Comparison of ENCODE assay signal across 8 mouse cellular contexts in the genomic region with DNA sequence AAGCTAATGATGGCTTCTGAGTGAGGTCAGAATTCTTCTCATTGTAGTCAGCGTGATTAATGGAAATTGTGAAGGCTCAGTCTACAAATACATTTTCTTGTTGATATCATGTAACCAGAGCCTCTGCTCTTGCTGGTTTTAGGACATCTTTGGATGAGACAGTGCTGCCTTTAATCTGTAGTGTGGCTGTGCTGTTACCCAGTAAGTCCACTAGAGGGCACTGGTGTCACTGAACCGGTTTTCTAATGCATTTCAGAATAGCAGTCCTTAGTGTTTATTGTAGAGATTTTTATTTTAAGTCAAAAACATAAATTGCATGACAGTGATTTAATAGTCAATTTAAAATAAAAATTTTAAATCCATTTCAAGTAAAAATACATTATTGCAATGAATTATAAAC. TPM values are rescaled to one million over a fixed set of nuclear protein-coding genes. Genes with fewer than 3 reads are reported as not detected.
DNase-seq lines count a peak whose midpoint lies in the region; ATAC-seq and TF ChIP-seq lines count a peak whose summit lies in the region.

No protein-coding gene starts in this region.

- no peaks in the 10 kb centered on the region for H3K27me3 ChIP-seq in heart, embryonic 10.5 days (ENCODE audit: insufficient read depth, poor library complexity, severe bottlenecking)

- TF ChIP-seq POLR2A in embryonic fibroblast, embryonic 13.5 days (IDR thresholded peaks at IDR 0.05; ENCODE audit: low read depth, low read length), result no peak

- H3K4me3 ChIP-seq in heart, embryonic 10.5 days, result no peak overlapping the region
- no peak overlapping the region for H3K4me3 ChIP-seq in embryonic fibroblast, embryonic 13.5 days (ENCODE audit: insufficient read depth, low read length)

- DNase-seq in heart, adult 8-10 months (ENCODE audit: low spot score), result peak; percentile 61
- DNase-seq in heart, embryonic 10.5 days (ENCODE audit: low spot score), result no peak
- DNase-seq in brain, adult 2 months (ENCODE audit: low read depth, low spot score), result peak; percentile 74
- DNase-seq in layer of hippocampus, adult 9-11 months, result peak; percentile 52
- peak; percentile 37 to 48 for DNase-seq in right cerebral cortex, postnatal 36 days (ENCODE audit: low spot score in 2 of 2)

- no peaks in the 10 kb centered on the region for H3K9me3 ChIP-seq in heart, embryonic 10.5 days

- 1% methylated on average over 2 of the region's 2 CpGs for WGBS in heart, embryonic 10.5 days

- TF ChIP-seq CTCF in embryonic fibroblast, embryonic 13.5 days (IDR thresholded peaks at IDR 0.05; ENCODE audit: borderline replicate concordance, insufficient read depth, low read length), result peak; percentile 25; the same call in 1 of the 2 replicates

- H3K27ac ChIP-seq in heart, embryonic 10.5 days, result no peak overlapping the region
- no peak overlapping the region for H3K27ac ChIP-seq in embryonic fibroblast, embryonic 13.5 days (ENCODE audit: insufficient read depth, low read length)

- peak; percentile 89; a peak in 3 of 4 replicates for ATAC-seq in hematopoietic stem cell, adult 5-6 weeks (replicated peaks in 1 of 2; ENCODE audit: insufficient read depth in 1 of 2, low FRiP score in 2 of 2, low TSS enrichment in 1 of 2, low read depth in 1 of 2, poor library complexity in 2 of 2, severe bottlenecking in 2 of 2)
- peak; percentile 97 for ATAC-seq in megakaryocyte, adult 5-6 weeks (ENCODE audit: poor library complexity, severe bottlenecking)

- peaks cover 41% of the 10 kb centered on the region; the same call in 1 of the 2 replicates for H3K36me3 ChIP-seq in heart, embryonic 10.5 days

- no peaks in the 10 kb centered on the region for H3K4me1 ChIP-seq in heart, embryonic 10.5 days
- H3K4me1 ChIP-seq in embryonic fibroblast, embryonic 13.5 days (ENCODE audit: control insufficient read depth, insufficient read depth, low read length), result no peaks in the 10 kb centered on the region

RNA-seq across cellular contexts. Expression of a gene that starts 13.5 kb away (rescaled TPM):
- 1 to 10 TPM; 2.8 to 5.0 (median 3.8) TPM for total RNA-seq in heart, adult 8-10 months (2022)
- polyA plus RNA-seq in heart, embryonic 10.5 days (2016; fragmentation: Nextera tagmentation; extraction: Ambion mirVana), result 27.2 and 30.6 TPM in 2 replicates
- 12.5 and 13.5 TPM in 2 replicates for polyA plus RNA-seq in embryonic fibroblast, embryonic 13.5 days (2011; ENCODE audit: insufficient read length, low read depth, missing spikeins)
- 17.4 and 25.1 TPM in 2 replicates for total RNA-seq in hematopoietic stem cell, adult 5-6 weeks (2017)
- total RNA-seq in megakaryocyte, adult 5-6 weeks (2015), result 6.0 and 6.6 TPM in 2 replicates
- total RNA-seq in megakaryocyte, adult 5-6 weeks (2017), result 2.8 and 3.9 TPM in 2 replicates

RNA-seq across cellular contexts. Expression of a gene that starts 14.1 kb away (rescaled TPM):
- total RNA-seq in heart, adult 8-10 months (2022), result 1 to 10 TPM; 6.3 to 9.5 (median 7.0) TPM
- polyA plus RNA-seq in heart, embryonic 10.5 days (2016; fragmentation: Nextera tagmentation; extraction: Ambion mirVana), result 14.4 and 18.7 TPM in 2 replicates
- polyA plus RNA-seq in embryonic fibroblast, embryonic 13.5 days (2011; ENCODE audit: insufficient read length, low read depth, missing spikeins), result 17.5 and 18.1 TPM in 2 replicates
- total RNA-seq in hematopoietic stem cell, adult 5-6 weeks (2017), result 45.7 and 58.5 TPM in 2 replicates
- total RNA-seq in megakaryocyte, adult 5-6 weeks (2015), result 8.2 and 10.1 TPM in 2 replicates
- 9.9 and 11.7 TPM in 2 replicates for total RNA-seq in megakaryocyte, adult 5-6 weeks (2017)
